Mouse (Mus musculus) lung, embryonic 14.5 days (tissue): ENCODE measurements around the gene Dusp27. TPM values are rescaled to one million over a fixed set of nuclear protein-coding genes. Genes with fewer than 3 reads are reported as not detected.
A peak's percentile ranks its signal among the peaks of the same experiment; 100 is the strongest.

ENCODE experiments used
- ATAC-seq: fragments of 200-750 bp; cut with Nextera tagmentation; 2 replicates; pipeline ENCODE4 v1.8.0; 2017; ENCODE audit warnings: mild to moderate bottlenecking, moderate TSS enrichment, moderate library complexity; ENCODE audit not compliant: insufficient read depth
- DNase-seq: peaks from one replicate; pipeline ENCODE4 v3.0.0-alpha.2; 2015
- H3K27ac ChIP-seq: fragments of 300-500 bp; sonication (generic); 2 replicates; pipeline ENCODE4 v1.5.1; 2014; ENCODE audit warnings: low read depth, mild to moderate bottlenecking, moderate library complexity
- H3K27me3 ChIP-seq: fragments of 300-500 bp; sonication (generic); 2 replicates; pipeline ENCODE4 v1.6.1; 2014; ENCODE audit warnings: low read length, control low read depth; ENCODE audit not compliant: insufficient read depth
- H3K36me3 ChIP-seq: fragments of 300-500 bp; sonication (generic); 2 replicates; pipeline ENCODE4 v1.6.1; 2014; ENCODE audit warnings: control low read depth; ENCODE audit not compliant: insufficient read depth
- H3K4me1 ChIP-seq: fragments of 300-500 bp; sonication (generic); 2 replicates; pipeline ENCODE4 v1.6.1; 2014; ENCODE audit warnings: antibody characterized with exemption, control low read depth; ENCODE audit not compliant: insufficient read depth
- H3K4me2 ChIP-seq: fragments of 300-500 bp; sonication (generic); 2 replicates; pipeline ENCODE4 v1.6.1; 2014; ENCODE audit warnings: mild to moderate bottlenecking
- H3K4me3 ChIP-seq: fragments of 300-500 bp; sonication (generic); 2 replicates; pipeline ENCODE4 v1.5.1; 2014; ENCODE audit warnings: low read depth, low read length
- H3K9ac ChIP-seq: fragments of 300-500 bp; sonication (generic); 2 replicates; pipeline ENCODE4 v1.6.1; 2014
- H3K9me3 ChIP-seq: fragments of 300-500 bp; sonication (generic); 2 replicates; pipeline ENCODE4 v1.6.1; 2016; ENCODE audit warnings: low read depth, low read length, control low read depth
- CTCF ChIP-seq: IDR thresholded peaks from 2 replicates; pipeline ENCODE4 v1.5.1; 2016; ENCODE audit warnings: antibody characterized with exemption, low read depth
- WGBS: fragments of 180-500 bp; shearing (Covaris S2); extraction: QIAGEN DNeasy Blood & Tissue Kit; methylation state at CpG from one replicate; pipeline ENCODE4 v1.1.7; 2014; 5-methylcytosine and 5-hydroxymethylcytosine counted together
- polyA plus RNA-seq: library from polyadenylated mRNA; unstranded; fragments of >200 nt; fragmentation: Nextera tagmentation; extraction: Ambion mirVana; gene quantifications from 2 replicates; pipeline ENCODE4 v1.2.1, GENCODE M21; 2014

Dusp27 gene
- polyA plus RNA-seq, 1 experiment from 2014 or later: 2.5 TPM

DNA sequence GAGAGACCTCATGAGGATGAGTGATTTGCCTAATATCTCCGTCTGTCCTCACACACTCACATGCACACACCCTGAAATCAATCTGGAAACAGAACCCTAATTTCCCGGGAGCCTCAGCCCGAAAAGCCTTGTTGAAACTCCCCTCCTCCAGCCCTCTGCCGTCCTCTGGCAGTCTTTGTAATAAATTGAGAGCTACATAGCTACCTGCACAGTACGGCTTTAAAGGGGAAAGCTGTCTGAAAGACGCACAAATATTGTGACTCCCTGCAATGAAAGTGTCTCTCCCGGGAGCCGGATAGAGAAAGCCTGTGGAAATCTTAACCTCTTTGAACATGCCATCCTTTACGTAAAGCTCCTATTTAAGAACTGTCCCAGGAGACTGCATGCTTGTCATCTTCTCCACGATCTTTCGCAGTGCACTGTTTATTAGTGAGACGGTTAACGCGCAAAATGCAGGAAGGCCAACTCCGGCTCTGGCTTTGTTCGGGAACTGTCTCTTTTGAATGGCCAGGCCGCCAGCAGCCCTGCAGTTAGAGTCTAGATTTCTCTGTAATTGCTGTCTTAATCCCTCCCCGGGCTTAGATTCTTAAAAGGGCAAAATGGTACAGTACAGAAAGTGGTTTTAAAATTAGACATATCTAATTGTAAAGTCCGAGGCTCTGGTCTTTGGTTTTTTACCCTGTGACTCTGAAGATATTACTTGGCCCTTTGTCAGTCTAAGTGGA is 39.1 kb downstream of the Dusp27 start:
- H3K4me1 ChIP-seq: no peaks in the 10 kb centered on the region
- H3K27me3 ChIP-seq: no peaks in the 10 kb centered on the region
- ATAC-seq (no peak), DNase-seq (no peak)
- no peak for TF ChIP-seq CTCF
- H3K4me3 ChIP-seq: no peak overlapping the region
- H3K9ac ChIP-seq: no peak overlapping the region
- 74% methylated on average over 19 of the region's 19 CpGs for WGBS
- H3K36me3 ChIP-seq: no peaks in the 10 kb centered on the region
- H3K9me3 ChIP-seq: no peaks in the 10 kb centered on the region
- no peak overlapping the region for H3K4me2 ChIP-seq
- H3K27ac ChIP-seq: no peak overlapping the region

DNA sequence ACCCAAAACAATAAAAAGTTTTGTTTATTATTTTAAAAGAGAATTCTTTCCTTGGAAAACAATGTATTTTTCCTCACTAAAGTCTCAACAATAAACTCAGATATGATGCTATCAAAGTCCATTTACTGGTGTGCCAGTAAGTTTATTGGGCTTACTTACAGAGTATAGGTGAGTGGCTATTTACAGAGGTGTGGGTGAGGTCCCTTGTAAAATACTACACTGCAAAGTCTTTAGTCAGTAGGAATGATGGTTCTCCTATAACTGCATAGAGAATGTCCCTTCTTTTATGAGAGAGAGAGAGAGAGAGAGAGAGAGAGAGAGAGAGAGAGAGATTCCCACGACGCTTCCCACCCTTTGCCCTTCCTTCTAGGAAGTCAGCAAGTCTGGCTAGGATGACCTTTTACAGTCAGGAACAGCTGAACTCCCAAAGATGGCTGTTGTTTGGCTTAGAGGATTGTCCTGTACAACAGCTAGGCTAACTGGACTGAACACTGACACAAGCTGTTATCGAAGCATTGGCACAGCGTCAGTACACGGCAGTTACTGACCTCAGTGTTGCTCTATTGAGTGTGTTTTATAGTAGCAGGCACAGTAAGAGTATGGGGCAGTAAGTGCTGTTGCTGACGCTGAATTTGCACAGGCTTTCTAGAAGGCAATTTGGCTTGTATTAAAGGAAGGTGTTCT is 50.5 kb downstream of the Dusp27 start:
- TF ChIP-seq CTCF: no peak
- Histone ChIP-seq H3K4me1 (no peaks in the 10 kb centered on the region), H3K4me2 (no peak overlapping the region), H3K9me3 (no peaks in the 10 kb centered on the region), H3K27me3 (no peaks in the 10 kb centered on the region), H3K36me3 (no peaks in the 10 kb centered on the region), H3K9ac (no peak overlapping the region), H3K4me3 (no peak overlapping the region), H3K27ac (no peak overlapping the region)
- 51% methylated on average over 6 of the region's 6 CpGs for WGBS
- ATAC-seq: no peak
- DNase-seq: no peak

DNA sequence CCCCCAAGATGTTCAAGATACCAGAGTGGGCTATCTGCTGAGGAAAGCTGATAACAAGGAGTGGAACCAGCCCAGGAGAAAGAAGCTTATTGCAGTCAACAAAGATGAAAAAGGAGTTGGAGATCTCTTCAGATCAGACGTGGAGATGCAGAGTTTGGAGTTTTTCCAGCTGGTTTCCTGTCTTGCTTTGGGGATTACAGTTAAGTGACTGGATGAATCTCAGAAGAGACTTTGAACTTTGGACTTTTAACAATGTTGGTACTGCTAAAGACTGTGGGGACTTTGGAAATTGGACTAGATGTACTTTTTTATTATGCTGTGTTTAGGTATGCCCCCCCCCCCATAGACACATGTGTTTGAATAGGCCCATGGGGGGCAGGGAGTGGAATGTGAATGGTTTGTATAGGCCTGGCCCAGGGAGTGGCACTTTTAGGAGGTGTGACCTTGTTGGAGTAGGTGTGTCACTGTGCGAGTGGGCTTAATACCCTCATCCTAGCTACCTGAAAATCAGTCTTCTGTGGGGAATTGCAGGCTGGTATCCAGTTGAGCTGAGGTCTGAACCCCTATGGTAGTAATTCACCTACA is 59.8 kb downstream of the Dusp27 start:
- H3K4me1 ChIP-seq: no peaks in the 10 kb centered on the region; the same call in 1 of the 2 replicates
- no peak for DNase-seq
- H3K9ac ChIP-seq: no peak overlapping the region
- no peak overlapping the region for H3K4me2 ChIP-seq
- H3K27me3 ChIP-seq: no peaks in the 10 kb centered on the region
- H3K9me3 ChIP-seq: no peaks in the 10 kb centered on the region
- no peaks in the 10 kb centered on the region for H3K36me3 ChIP-seq
- ATAC-seq: no peak
- WGBS: 68% methylated on average over 2 of the region's 2 CpGs
- H3K27ac ChIP-seq: no peak overlapping the region
- H3K4me3 ChIP-seq: no peak overlapping the region
- TF ChIP-seq CTCF: no peak

DNA sequence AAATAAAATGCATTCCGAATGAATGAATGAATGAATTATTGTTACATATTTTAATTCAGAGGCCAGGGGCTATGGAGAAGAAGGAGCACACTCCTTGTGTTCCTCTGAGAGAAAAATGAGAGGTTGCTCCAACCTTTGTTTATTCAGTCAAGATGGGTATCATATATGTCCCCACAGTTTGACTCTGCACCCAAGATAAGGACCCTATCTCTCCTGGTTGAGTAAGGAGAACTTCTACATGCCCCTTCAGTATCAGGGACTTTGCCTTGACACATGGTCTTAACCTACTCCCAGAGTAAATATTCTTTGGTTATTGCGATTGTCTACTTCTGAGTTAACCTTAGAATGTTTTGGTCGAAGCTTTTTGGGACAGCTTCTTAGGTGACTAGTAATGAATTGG is 63.9 kb downstream of the Dusp27 start:
- DNase-seq: no peak
- no peak for TF ChIP-seq CTCF
- 83% methylated on average over 3 of the region's 3 CpGs for WGBS

DNA sequence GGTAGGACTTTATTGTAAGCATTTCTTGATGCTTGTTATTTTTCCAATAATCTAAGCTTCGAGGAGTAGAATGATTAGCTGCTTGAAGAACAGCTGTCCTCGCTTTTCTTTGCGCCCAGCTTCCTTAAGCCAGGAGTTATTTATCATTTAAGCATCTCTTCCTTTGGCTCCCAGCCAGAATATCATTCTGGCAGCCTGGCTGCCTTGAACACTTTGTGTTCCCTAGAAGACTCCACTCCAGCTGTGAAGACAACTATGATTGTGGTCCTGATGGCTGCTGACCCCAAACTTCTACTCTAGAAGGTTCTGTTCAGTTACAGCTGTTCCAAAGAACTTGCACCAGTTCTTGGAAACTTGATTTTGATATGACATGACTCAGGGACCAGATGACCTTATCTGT is 66.2 kb downstream of the Dusp27 start:
- DNase-seq: peak; percentile 84
- TF ChIP-seq CTCF: no peak
- H3K4me2 ChIP-seq: no peak overlapping the region
- no peaks in the 10 kb centered on the region for H3K27me3 ChIP-seq
- no peak overlapping the region for H3K9ac ChIP-seq
- no peak overlapping the region for H3K27ac ChIP-seq
- ATAC-seq: peak; percentile 58
- 33% methylated on average over 3 of the region's 3 CpGs for WGBS
- no peaks in the 10 kb centered on the region for H3K36me3 ChIP-seq
- no peaks in the 10 kb centered on the region for H3K9me3 ChIP-seq
- peaks cover 2% of the 10 kb centered on the region for H3K4me1 ChIP-seq
- no peak overlapping the region for H3K4me3 ChIP-seq

More for the DNA sequence above, 63.9 kb downstream of the Dusp27 start:
- H3K27me3 ChIP-seq: no peaks in the 10 kb centered on the region
- no peak overlapping the region for H3K4me2 ChIP-seq
- H3K36me3 ChIP-seq: no peaks in the 10 kb centered on the region
- H3K9ac ChIP-seq: no peak overlapping the region
- H3K4me3 ChIP-seq: no peak overlapping the region
- ATAC-seq: no peak
- H3K9me3 ChIP-seq: no peaks in the 10 kb centered on the region
- peaks cover 2% of the 10 kb centered on the region for H3K4me1 ChIP-seq
- H3K27ac ChIP-seq: no peak overlapping the region

DNA sequence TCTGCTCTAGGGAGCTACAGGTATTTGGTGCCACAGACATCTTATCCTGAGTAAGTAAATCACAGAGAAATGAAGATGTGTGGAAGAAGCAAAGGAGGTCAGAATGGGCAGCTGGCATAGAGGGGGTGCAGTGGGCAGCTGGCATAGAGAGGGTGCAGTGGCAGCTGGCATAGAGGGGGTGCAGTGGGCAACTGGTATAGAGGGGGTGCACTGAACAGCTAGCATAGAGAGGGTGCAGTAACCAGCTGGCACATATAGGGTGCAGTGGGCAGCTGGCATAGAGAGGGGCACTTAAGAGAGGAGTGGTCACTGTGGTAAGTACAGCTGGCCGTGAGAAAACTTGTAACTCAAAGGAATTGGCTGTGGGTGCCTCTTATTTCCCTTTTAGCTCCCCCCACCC is 67.3 kb downstream of the Dusp27 start:
- 0 out of 2 replicates have a peak, but pooled peaks have one; percentile 7 for ATAC-seq

More for the DNA sequence above, 67.3 kb downstream of the Dusp27 start:
- WGBS: 20% methylated on average over 1 of the region's 1 CpGs
- Histone ChIP-seq H3K9ac (no peak overlapping the region), H3K36me3 (no peaks in the 10 kb centered on the region), H3K27ac (no peak overlapping the region), H3K9me3 (no peaks in the 10 kb centered on the region), H3K27me3 (no peaks in the 10 kb centered on the region), H3K4me3 (no peak overlapping the region), H3K4me1 (peaks cover 2% of the 10 kb centered on the region), H3K4me2 (no peak overlapping the region)
- DNase-seq: no peak
- TF ChIP-seq CTCF: peak; percentile 6; the same call in 1 of the 2 replicates
